Mouse (Mus musculus) ES-Bruce4 (cell line): Measurements from ENCODE around the gene Dnah17. TPM values are rescaled to one million over a fixed set of nuclear protein-coding genes. Genes with fewer than 3 reads are reported as not detected.

Source experiments
- H3K27ac ChIP-seq: 2 replicates; pipeline ENCODE4 v1.5.1; 2012; ENCODE audit warnings: low read length, inconsistent platforms; ENCODE audit not compliant: insufficient read depth
- H3K27me3 ChIP-seq: 2 replicates; pipeline ENCODE4 v1.6.1; 2012; ENCODE audit warnings: mild to moderate bottlenecking, low read length, inconsistent platforms; ENCODE audit not compliant: control insufficient read depth, poor library complexity, insufficient read depth, severe bottlenecking
- H3K36me3 ChIP-seq: 2 replicates; pipeline ENCODE4 v1.6.1; 2012; ENCODE audit warnings: inconsistent platforms, mild to moderate bottlenecking, low read length, moderate library complexity; ENCODE audit not compliant: control insufficient read depth, poor library complexity, insufficient read depth, severe bottlenecking
- H3K4me1 ChIP-seq: one replicate; pipeline ENCODE4 v1.8.1; 2011; ENCODE audit warnings: low read length; ENCODE audit not compliant: control insufficient read depth, insufficient read depth
- H3K4me3 ChIP-seq: 2 replicates; pipeline ENCODE4 v1.5.1; 2011; ENCODE audit warnings: low read depth, mild to moderate bottlenecking, low read length
- H3K9ac ChIP-seq: 2 replicates; pipeline ENCODE4 v1.6.1; 2012; ENCODE audit warnings: low read depth, mild to moderate bottlenecking, inconsistent platforms; ENCODE audit not compliant: poor library complexity, severe bottlenecking
- H3K9me3 ChIP-seq: replicated peaks from 2 replicates; pipeline ENCODE4 v1.6.1; 2012; ENCODE audit warnings: mild to moderate bottlenecking, low read length, inconsistent platforms; ENCODE audit not compliant: control insufficient read depth, poor library complexity, insufficient read depth, severe bottlenecking
- CTCF ChIP-seq: IDR thresholded peaks from one replicate; pipeline ENCODE4 v1.8.1; 2011; ENCODE audit warnings: low read depth, low read length
- EP300 ChIP-seq: IDR thresholded peaks from 2 replicates; pipeline ENCODE4 v1.6.1; 2011; ENCODE audit warnings: low read depth, low read length; ENCODE audit not compliant: insufficient read depth
- POLR2A ChIP-seq: IDR thresholded peaks from one replicate; pipeline ENCODE4 v1.8.1; 2011; ENCODE audit warnings: low read length; ENCODE audit not compliant: insufficient read depth
- polyA plus RNA-seq: library from polyadenylated mRNA; stranded (reverse); fragments of >200 nt; gene quantifications from 2 replicates; pipeline ENCODE4 v1.2.4, GENCODE M21; 2011; ENCODE audit warnings: low read depth; ENCODE audit not compliant: missing spikeins, insufficient read depth, insufficient read length

The Dnah17 gene
- polyA plus RNA-seq, 1 experiment = 0.49 TPM

DNA sequence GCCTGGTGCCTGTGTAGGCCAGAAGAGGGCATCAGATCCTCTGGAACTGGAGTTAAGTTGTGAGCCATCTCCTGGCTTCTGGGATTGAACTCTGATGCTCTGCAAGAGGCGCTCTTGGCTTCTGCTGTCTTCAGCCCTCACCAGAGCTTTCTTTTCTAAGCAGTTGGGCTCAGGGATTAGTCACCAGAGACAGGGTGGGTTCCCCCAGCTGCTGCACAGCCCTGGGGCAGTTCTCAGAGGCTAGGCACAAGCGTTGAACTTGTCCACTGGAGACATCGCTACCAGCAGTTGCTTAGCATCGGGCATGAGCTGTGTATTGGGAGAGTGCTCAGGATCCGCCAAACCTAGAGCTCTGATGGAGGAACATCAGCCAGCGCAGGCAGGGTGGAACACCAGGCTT is 101.3 kb downstream of the Dnah17 start:
- Histone ChIP-seq H3K27ac (no peak overlapping the region), H3K27me3 (no peaks in the 10 kb centered on the region), H3K9me3 (peaks cover 9% of the 10 kb centered on the region), H3K4me3 (no peak overlapping the region), H3K36me3 (no peaks in the 10 kb centered on the region), H3K4me1 (no peaks in the 10 kb centered on the region), H3K9ac (no peak overlapping the region)
- no peak for TF ChIP-seq CTCF
- no peak for TF ChIP-seq POLR2A
- TF ChIP-seq EP300 = no peak

DNA sequence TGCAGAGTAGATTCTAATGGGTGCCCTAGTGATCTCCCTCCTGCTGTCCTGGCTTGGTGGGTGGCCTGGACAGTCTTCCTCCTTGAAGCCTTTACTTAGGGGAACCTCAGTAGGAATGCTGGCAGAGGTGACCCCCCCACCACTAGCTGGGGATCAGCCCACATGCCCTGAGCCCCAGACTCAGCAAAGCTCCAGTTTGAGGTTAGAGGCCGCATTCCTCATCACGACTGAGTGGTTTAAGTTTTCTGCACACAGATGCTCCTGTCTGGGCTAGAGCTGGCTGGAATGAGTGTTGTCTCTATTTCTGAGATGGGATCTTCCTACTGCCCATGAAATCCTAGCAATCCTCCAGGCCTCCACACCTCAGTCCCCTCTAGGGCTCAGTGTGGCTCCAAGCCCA is 106.3 kb downstream of the Dnah17 start:
- no peak for TF ChIP-seq CTCF
- no peak for TF ChIP-seq POLR2A
- TF ChIP-seq EP300 = no peak
- H3K4me1 ChIP-seq = no peaks in the 10 kb centered on the region
- H3K9me3 ChIP-seq = no peaks in the 10 kb centered on the region
- no peak overlapping the region for H3K9ac ChIP-seq
- peaks cover 2% of the 10 kb centered on the region; the same call in 1 of the 2 replicates for H3K36me3 ChIP-seq
- no peaks in the 10 kb centered on the region for H3K27me3 ChIP-seq
- H3K27ac ChIP-seq = no peak overlapping the region
- no peak overlapping the region for H3K4me3 ChIP-seq

DNA sequence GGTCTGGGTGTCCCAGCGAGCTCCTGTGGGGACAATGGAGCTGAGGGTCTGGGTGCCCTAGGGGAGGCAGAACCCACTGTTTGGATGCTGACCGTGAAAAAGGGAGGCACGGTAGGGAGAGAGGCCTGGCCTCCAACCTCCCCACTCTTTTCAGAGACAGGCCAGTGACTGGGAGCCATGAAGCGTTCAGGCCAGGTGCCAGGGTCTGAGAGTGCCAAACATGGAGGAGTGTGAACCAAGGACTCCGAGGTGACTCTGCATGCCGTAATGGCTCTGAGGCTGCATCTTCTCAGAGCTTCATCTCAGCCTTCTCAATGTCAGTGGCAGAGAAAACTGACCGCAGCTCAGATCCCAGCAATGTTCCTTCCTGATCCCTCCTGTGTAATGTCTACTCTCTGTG is 107.0 kb downstream of the Dnah17 start:
- H3K9ac ChIP-seq = no peak overlapping the region
- H3K4me1 ChIP-seq = no peaks in the 10 kb centered on the region
- H3K36me3 ChIP-seq = peaks cover 2% of the 10 kb centered on the region; the same call in 1 of the 2 replicates
- H3K9me3 ChIP-seq = no peaks in the 10 kb centered on the region
- no peak overlapping the region for H3K27ac ChIP-seq
- H3K27me3 ChIP-seq = no peaks in the 10 kb centered on the region
- TF ChIP-seq CTCF (no peak), POLR2A (no peak), EP300 (no peak)
- H3K4me3 ChIP-seq = no peak overlapping the region

DNA sequence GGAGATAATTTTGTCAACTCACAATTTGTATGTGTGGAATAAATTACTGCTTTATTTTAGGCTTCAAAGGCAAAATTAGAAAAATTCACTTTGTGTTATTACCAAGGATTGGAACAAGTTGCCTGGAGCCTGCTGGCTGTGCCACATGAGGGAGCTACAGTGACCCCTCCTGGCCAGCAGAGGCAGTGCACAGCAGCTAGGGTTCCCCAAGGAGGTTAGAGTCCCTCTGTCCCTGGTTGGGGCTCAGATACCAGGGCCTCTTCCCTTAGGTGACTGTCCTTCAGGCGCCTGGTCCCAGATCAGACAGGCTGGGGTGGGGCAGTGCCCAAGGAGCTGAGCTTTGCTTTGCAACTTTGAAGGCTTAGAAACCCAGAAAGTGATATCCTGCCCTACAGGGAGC is 108.6 kb downstream of the Dnah17 start:
- no peak overlapping the region for H3K9ac ChIP-seq
- peaks cover 5% of the 10 kb centered on the region; the same call in 1 of the 2 replicates for H3K36me3 ChIP-seq
- H3K27me3 ChIP-seq = no peaks in the 10 kb centered on the region
- H3K4me1 ChIP-seq = no peaks in the 10 kb centered on the region
- H3K4me3 ChIP-seq = no peak overlapping the region
- TF ChIP-seq EP300 = no peak
- TF ChIP-seq CTCF = peak; percentile 94
- H3K9me3 ChIP-seq = no peaks in the 10 kb centered on the region
- H3K27ac ChIP-seq = no peak overlapping the region

DNA sequence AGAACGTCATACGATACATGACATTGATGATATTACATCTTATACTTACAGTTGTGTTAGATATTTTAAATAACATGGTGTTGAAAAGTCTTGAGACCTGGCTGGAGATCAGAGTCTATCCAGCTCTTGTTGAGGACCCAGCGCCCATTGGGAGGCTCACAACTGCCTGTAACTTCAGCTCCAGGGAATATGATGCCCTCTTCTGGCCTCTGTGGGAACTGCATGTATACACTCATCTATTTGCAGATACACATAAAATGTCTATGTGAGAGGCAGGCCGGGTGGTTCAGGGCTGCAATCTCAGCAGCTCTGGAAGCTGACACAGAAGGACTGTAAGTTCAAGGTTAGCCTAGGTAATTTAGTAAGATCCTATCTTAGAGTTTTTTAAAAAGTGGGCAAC is 112.1 kb downstream of the Dnah17 start:
- no peak for TF ChIP-seq POLR2A
- peak; percentile 53 for TF ChIP-seq CTCF
- H3K4me3 ChIP-seq = no peak overlapping the region
- H3K4me1 ChIP-seq = peaks cover 5% of the 10 kb centered on the region
- H3K27me3 ChIP-seq = no peaks in the 10 kb centered on the region
- no peak overlapping the region for H3K27ac ChIP-seq
- H3K9me3 ChIP-seq = no peaks in the 10 kb centered on the region
- peaks cover 10% of the 10 kb centered on the region for H3K36me3 ChIP-seq
- no peak overlapping the region for H3K9ac ChIP-seq

DNA sequence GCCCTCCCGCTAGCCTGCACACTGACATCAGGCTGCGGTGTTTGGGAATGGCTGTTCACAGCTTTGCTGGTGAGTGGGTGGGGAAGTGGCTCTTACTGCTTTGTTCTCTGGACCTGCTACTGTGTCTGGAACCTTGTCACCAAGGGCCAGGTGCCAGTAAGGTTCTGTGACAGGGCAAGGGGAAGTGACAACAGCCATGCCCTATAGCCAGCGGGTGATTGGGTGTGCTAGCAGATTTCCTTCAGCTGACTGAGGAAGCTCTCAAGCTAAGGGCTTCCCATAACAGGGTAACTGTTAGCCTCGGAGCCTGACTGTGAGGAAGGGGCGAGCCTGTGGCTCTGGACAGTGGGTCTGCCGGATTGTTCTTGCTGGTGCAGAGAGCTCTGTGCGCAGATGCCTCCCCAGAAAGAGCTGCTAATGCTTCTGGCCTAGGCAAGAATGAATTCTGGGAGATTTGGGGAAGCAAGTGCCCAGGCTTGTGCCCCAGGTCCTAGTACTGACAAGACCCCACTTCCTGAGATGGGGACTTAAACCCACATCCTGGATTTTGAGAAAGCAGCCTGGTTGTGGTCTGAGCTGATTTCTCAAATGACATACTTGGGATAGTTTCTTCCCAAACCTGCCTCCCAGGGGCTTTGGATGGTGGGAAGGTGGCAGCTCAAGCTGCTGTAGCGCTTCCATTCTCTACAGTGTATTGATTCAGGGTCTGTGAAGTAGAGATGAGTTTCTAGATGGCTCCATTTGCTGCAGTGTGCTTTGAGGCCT is 114.9 kb downstream of the Dnah17 start:
- no peak overlapping the region for H3K27ac ChIP-seq
- no peaks in the 10 kb centered on the region for H3K9me3 ChIP-seq
- no peak overlapping the region for H3K4me3 ChIP-seq
- H3K27me3 ChIP-seq = no peaks in the 10 kb centered on the region
- peaks cover 9% of the 10 kb centered on the region; the same call in 1 of the 2 replicates for H3K36me3 ChIP-seq
- no peak overlapping the region for H3K9ac ChIP-seq
- no peak for TF ChIP-seq CTCF
- TF ChIP-seq POLR2A = no peak
- TF ChIP-seq EP300 = no peak
- H3K4me1 ChIP-seq = peaks cover 20% of the 10 kb centered on the region
